Mouse (Mus musculus) heart, adult 9 months (tissue): Measurements from ENCODE around the gene Cpeb4.
"Not testable (repeated sequence)": the region's sequence is repeated elsewhere in the genome, so short reads cannot be mapped to it uniquely, and the experiment has no call there.

Source experiments
- DNase-seq, 2 experiments: peaks; one replicate each; pipeline ENCODE4 v3.0.0; 2022; ENCODE audit warnings: low spot score in 2 of 2

Gene Cpeb4

GRCm38 (mm10) chr11:31974132-31974531 is 102.1 kb downstream of the Cpeb4 start:
- DNase-seq, result no peak

- no peak for DNase-seq
Observed at GRCm38 (mm10) chr11:31974826-31975225, 102.8 kb downstream of the Cpeb4 start.

- no peak for DNase-seq
Observed at GRCm38 (mm10) chr11:31975678-31976077, 103.7 kb downstream of the Cpeb4 start.

GRCm38 (mm10) chr11:31976137-31976536 is 104.1 kb downstream of the Cpeb4 start:
- no peak for DNase-seq

GRCm38 (mm10) chr11:31980089-31980488 is 108.1 kb downstream of the Cpeb4 start:
- DNase-seq, result not testable (repeated sequence)

- DNase-seq, result no peak
Observed at GRCm38 (mm10) chr11:31981830-31982229, 109.8 kb downstream of the Cpeb4 start.

- DNase-seq, result not testable (repeated sequence)
Observed at GRCm38 (mm10) chr11:31982247-31982943, 110.4 kb downstream of the Cpeb4 start.

- DNase-seq, result no peak
Observed at GRCm38 (mm10) chr11:31983249-31983648, 111.2 kb downstream of the Cpeb4 start.

GRCm38 (mm10) chr11:31984786-31985185 is 112.8 kb downstream of the Cpeb4 start:
- DNase-seq, result no peak
